Mouse (Mus musculus): ENCODE results near the gene Pus3.

GRCm38 (mm10) chr9:35567995-35568394 is 9.6 kb downstream of the Pus3 start:
- TF ChIP-seq CTCF (IDR thresholded peaks at IDR 0.05; ENCODE audit: low read depth) (no peak), EP300 (IDR thresholded peaks at IDR 0.05; ENCODE audit: low read depth) (no peak)
